Mouse (Mus musculus) heart, adult 9 months (tissue): ENCODE measurements around the gene Zmiz2.
"Not testable (repeated sequence)": the region's sequence is repeated elsewhere in the genome, so short reads cannot be mapped to it uniquely, and the experiment has no call there.

Source experiments
- DNase-seq, 2 experiments: peaks; one replicate each; pipeline ENCODE4 v3.0.0; 2022; ENCODE audit warnings: low spot score in 2 of 2

Zmiz2 gene

GRCm38 (mm10) chr11:6388726-6389413, at the start of gene Zmiz2:
TSS of gene Zmiz2 (plus strand) at chr11:6389074.
- peak; percentile 92 to 95 for DNase-seq

GRCm38 (mm10) chr11:6345956-6346355, 42.9 kb upstream of the Zmiz2 start:
- DNase-seq = no peak

- no peak for DNase-seq
These were observed 41.9 kb upstream of the Zmiz2 start for GRCm38 (mm10) chr11:6346966-6347365.

GRCm38 (mm10) chr11:6348681-6349200, 40.1 kb upstream of the Zmiz2 start:
- no peak for DNase-seq

- no peak for DNase-seq
These were observed 39.3 kb upstream of the Zmiz2 start for GRCm38 (mm10) chr11:6349586-6349985.

GRCm38 (mm10) chr11:6355106-6355505, 33.8 kb upstream of the Zmiz2 start:
- DNase-seq = no peak

GRCm38 (mm10) chr11:6364581-6365275, 24.1 kb upstream of the Zmiz2 start:
- no peak for DNase-seq

- peak; percentile 73 to 85 for DNase-seq
These were observed 23.0 kb upstream of the Zmiz2 start for GRCm38 (mm10) chr11:6365885-6366284.

- DNase-seq = no peak
These were observed 22.4 kb upstream of the Zmiz2 start for GRCm38 (mm10) chr11:6366434-6366833.

GRCm38 (mm10) chr11:6367156-6367555, 21.7 kb upstream of the Zmiz2 start:
- DNase-seq = no peak

- not testable (repeated sequence) for DNase-seq
These were observed 20.9 kb upstream of the Zmiz2 start for GRCm38 (mm10) chr11:6367986-6368385.

GRCm38 (mm10) chr11:6371376-6372155, 17.3 kb upstream of the Zmiz2 start:
- no peak for DNase-seq

GRCm38 (mm10) chr11:6372784-6373183, 16.1 kb upstream of the Zmiz2 start:
- DNase-seq = no peak

- DNase-seq = no peak
These were observed 8.0 kb upstream of the Zmiz2 start for GRCm38 (mm10) chr11:6380916-6381315.

GRCm38 (mm10) chr11:6388126-6388725, 648 bp upstream of the Zmiz2 start:
- no peak for DNase-seq

GRCm38 (mm10) chr11:6389483-6389921, 628 bp downstream of the Zmiz2 start:
- no peak for DNase-seq

GRCm38 (mm10) chr11:6390376-6391053, 1.6 kb downstream of the Zmiz2 start:
- DNase-seq = no peak

GRCm38 (mm10) chr11:6391516-6392276, 2.8 kb downstream of the Zmiz2 start:
- DNase-seq = no peak

GRCm38 (mm10) chr11:6392857-6393256, 4.0 kb downstream of the Zmiz2 start:
- DNase-seq = no peak

- DNase-seq = no peak
These were observed 5.0 kb downstream of the Zmiz2 start for GRCm38 (mm10) chr11:6393866-6394265.
